Mouse (Mus musculus): ENCODE data around the gene Carmil1.

Gene Carmil1

DNA sequence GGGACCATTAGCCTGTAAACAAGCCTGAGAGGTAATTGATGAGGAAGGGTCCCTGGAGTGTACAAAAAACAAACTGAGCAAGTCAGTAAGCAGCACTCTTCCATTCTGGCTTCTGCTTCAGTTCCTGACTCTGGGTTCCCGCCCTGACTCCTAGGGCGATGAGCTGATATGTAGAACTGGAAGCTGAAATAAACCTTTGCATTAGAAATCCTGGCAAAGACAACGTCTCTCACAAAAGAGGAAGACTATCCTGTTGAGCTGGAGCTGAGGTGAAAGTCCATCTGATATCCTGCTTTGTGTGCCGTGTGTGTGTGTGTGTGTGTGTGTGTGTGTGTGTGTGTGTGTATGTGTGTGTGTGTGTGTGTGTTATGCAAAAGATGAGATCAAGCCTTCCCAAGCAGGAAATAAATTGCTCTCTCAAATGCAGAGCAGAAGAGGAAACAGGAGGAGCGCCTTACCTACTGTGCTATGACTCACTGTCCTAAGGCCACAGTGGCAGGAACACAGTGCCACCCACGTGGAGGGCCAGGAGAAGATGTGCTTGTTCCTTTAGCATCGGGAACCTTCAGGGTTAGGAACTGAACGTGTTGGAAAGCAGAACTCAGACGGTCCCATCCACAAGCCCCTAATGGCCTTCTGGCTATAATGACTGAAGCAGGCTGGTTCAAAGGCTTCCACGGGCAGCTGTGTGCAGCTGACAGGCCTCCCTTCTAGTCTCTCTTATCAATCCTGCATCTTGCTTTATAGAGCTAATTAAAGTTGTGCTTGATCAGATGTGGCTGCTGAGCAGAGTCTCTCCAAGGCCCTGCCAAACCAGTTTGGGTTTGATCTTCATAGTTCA lies 19.6 kb downstream of the Carmil1 start:
- in situ Hi-C loops (cut with MseI, MboI): no loop called here

DNA sequence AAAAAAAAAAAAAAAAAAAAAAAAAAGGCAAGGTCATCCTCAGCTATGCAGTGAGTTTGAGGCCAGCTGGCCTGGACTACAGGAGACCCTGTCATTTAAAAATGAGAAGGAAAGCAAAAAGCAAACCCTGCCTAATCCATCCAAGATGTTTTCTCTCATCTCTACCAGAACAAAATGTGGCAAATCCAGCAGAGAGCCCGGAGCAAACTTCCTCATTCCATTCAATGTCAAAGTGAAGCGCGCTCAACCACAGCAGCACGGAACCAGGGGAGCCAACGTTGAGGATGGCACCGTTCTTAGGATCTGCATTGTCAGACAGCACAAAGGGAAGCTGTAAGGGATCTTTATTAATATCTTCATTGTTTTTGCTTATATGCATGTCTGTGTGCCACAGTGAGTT lies 22.8 kb downstream of the Carmil1 start:
- in situ Hi-C loops (cut with MseI, MboI): no loop called here

DNA sequence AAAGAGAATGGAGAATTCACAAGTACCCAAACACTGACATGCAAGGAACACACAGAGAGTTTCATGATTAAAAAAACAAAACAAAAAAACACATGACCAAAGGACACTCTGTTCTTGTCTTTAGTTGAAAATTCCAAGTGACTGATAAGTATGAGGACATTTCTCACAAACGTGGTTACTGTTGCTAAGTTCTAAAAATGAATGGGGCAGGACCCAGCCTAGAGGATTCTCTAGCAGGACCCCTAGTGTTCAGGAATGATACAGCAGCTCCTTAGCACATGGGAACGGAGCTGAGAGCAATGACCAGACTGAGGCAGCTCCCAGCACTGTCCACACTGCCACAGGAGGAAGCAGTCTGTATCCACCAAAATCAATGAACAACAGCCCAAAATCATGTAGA lies 26.6 kb downstream of the Carmil1 start:
- in situ Hi-C loops (cut with MseI, MboI): no loop called here

DNA sequence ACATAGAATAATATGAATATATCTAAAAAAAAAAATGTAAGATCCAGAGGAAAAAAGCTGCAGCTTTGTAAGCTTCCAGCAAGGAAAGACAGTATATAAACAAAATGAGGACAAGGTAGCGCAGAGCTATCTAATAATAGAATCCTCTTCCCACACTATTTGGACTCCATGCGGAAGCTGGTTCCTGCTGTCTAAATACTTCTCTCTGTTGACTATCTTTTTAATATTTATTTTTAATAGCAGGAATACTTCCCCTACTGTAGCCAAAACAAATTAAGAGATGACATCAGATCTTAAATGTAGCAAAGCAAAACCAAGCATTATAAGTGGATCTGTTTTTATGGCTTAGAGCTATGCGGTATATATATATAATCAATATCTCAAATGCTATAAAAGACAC lies 27.0 kb downstream of the Carmil1 start:
- in situ Hi-C loops (cut with MseI, MboI): no loop called here

DNA sequence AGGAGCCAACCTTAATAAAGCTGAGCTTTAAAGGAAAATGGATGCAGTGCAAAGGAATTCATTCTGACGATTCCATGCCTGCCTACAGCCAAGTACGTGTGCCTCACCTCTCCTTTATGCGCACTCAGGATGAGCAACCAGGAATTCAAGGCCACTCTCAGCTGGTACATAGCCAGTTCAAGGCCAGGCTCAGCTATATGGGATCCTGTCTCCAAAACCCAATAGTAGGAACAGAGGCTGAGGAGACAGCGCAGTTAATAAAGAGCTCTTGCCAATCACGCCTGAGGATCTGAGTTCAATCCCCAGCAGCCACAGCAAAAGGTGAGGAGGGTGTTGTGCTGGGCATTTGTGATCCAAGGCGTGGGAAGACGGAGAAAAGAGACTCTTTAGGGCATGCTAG lies 29.4 kb downstream of the Carmil1 start:
- in situ Hi-C loops (cut with MseI, MboI): no loop called here

DNA sequence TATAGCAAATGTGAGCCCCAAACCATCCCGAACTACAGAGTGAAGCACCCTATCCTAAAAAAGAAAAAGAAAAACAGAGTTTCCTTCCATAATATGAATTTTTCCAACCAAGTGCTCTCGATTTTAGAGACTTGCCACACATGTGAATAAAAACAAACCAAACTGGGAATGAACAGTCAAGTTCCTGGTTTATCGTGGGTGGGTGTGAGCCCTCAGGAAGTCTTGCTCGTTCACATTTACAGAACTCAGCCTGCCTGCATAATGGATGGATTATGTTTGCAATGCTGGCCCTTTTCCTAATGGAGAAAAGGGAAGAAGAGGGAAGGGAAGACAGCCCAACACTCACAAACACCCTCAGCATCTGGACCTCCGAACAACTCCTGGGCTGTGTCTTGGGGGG lies 32.7 kb downstream of the Carmil1 start:
- in situ Hi-C loops (cut with MseI, MboI): no loop called here

DNA sequence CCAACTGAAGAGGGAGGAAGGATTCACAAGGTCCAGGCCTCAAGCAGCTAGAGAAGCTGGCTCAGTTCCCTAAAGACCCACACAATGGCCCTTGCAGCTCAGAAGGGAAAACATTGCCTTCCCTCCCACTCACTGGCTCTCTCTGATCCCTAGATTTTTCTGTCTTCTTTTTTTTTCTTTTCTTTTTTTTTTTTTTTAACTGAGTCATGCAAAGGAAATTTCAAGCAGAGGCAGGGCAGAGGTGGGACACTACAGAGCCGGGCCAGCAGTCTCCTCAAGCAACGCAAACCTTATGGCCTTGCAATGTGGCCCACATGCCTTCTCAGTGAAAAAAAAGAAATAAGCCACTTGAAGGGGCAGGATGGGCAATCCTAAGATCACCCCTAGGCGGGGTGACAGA lies 33.2 kb downstream of the Carmil1 start:
- in situ Hi-C loops (cut with MseI, MboI): no loop called here

DNA sequence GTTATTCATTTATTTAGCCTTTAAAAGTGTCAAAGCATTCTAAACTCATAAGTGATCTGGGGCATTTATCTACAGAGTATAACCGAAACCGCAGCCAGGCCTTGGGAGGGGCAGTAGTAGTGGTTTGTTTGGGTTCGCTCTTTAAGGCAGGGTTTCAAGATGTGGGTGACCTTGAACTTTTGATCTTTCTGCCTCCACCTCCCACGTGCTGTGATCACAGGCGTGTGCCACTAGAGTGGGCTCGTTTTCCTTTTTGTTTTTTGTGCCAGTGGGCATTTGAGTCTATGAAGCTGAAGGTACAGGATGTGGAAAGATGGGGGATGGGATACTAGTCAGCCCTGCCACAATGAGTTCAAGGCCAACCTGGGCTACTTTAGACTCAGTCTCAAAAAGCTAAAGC lies 34.3 kb downstream of the Carmil1 start:
- in situ Hi-C loops (cut with MseI, MboI): no loop called here

DNA sequence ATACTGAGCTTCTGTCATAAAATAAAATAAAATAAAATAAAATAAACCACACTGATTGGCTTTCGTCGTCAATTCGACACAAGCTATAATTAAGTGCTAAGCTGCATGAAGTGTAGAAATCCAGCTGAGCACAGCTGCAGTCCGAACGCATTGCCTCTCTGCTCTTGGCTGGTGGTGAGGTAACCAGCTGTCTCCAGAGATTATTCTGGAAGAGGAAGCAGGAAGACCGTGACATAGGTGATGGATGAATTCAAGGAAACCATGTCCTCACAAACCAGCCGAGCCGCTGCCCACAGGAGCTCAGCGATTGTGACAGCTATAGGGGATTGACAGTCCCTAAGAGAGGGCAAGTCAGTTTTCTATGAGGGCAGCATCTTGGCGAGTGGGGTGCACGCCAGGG lies 36.0 kb downstream of the Carmil1 start:
- in situ Hi-C loops (cut with MseI, MboI): no loop called here

DNA sequence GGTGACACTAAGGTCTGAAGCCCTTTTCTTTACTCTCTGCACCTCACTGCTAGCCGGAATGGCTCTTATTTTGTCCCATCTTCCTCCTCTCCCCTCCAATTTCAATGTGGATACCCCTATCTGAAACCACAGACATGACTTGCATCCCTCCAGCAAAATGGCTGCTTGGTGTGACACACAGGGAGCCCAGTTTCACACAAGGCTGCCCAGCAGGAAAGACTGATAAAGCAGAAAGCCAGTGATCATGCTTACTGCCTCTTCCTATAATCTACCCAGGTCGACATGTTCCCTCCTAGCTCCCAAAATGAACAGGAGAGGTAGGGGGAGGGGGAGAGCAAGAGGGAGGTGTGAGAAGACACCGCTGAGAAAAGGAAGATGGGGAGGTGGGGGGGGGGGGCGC lies 36.6 kb downstream of the Carmil1 start:
- in situ Hi-C loops (cut with MseI, MboI): no loop called here

DNA sequence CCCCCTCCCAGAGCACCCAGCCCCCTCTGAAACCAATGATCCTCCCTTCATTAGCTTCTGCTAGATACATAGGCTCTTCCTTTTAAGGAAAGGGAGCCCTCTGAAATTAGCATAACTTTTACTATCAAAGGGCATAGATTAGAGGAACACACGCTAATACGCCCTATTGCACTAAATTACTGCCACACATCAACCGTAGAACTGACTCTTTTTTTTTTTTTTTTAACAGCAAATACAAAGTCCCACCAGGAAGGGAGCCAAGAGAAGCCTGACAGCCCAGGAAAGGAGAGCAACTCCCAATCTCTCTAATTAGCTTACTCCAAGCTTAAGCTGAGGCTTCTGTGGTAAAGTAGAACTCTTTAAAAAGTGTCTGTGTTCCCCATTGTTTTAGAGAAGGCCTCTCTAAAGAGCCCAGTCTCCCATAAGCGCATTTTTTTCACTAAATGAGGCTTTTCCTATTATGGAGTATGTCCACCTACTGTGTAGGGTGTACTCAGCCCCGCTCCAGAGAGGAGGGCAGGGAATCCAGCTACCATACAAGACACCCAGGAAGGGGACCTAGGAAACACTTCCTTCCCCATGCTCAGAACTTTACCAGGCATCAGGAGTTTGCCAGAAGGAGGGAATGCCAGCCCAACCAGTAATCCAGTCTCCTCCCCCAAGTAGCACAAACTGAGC lies 38.0 kb downstream of the Carmil1 start:
- in situ Hi-C loops (cut with MseI, MboI): no loop called here

DNA sequence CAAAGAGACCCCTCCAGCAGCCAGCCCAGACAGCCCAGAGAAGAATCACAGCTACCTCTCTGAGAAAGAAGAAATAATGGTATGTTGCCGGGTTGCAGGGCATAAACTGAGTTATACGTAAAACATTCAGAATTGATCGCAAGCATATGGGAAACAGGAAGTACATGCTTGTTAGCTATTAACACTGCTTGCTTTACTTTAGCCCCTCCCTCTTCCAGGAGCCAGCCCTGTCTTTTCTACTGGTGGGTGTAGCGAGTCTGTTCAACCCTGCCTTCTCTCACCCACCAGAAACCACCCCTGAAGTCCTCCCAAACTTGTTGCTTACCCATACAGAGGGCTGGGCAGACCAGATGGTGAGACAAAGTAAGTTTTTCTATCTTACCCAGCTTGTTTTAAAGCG lies 39.4 kb downstream of the Carmil1 start:
- in situ Hi-C loops (cut with MseI, MboI): no loop called here

DNA sequence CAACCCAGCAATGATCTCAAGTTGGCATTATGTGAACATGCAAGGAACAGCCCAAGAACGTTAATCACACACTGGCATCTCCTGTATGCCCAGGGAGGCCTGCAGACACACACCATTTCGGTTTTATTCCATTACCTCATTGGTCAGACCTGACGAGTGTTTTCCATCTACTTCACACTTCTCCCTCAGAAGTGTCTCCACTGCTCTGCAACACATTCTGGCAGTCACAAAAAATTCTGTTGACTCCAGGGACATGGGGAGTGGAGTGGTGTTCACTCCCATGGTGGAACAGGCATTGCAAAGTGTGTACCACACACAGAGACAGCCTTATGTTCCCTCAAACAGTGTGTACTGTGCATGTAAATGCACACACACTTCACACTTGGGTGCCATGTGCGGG lies 40.2 kb downstream of the Carmil1 start:
- in situ Hi-C loops (cut with MseI, MboI): no loop called here

DNA sequence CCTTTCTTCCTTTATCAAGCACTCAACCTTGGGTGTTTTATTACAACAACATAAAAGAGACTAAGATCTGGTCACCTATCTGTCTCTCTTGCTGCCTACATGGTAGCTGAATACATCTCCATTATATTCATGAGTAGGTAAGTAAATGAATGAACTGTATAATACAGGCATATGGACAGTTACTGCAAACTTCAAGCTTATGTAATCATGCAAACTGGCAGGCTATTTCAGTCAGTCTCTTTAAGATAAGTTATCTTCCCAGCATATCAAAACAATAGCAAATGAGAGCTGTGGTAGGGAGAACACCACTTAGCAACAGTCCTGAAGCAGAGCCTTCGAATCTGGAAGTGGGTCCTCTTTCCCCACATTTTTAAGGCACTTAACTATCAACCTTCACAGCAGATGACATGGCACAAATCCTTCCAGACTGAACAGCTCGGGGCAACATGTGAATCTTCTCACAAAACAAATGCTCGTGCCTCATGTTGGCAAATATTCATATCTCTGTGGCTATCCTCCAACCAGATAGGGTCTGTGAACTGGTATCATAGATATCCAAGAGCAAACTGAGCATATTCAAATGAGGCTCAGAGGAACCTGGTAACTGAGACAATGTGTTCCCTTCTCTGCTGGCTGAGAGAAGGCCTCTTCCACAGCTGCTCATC lies 42.0 kb downstream of the Carmil1 start:
- in situ Hi-C loops (cut with MseI, MboI): no loop called here

DNA sequence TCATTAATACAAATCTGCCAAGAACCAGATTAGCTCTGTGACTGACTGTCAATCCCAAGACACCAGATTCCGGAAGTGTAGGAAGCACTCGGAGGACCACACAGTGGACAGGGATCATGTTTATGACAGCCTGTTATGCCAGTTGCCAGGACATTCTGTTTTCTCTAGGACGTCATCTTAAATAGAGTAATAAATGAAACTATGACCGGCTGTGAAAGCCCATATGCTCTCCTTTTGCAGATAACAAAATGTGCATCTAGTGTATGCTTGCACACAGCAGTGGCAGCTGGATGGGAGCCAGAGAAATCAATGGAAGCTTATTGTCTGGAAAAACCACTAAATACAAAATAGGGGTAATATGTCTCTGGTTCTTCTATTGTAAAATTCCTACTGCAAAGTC lies 43.9 kb downstream of the Carmil1 start:
- in situ Hi-C loops (cut with MseI, MboI): no loop called here

DNA sequence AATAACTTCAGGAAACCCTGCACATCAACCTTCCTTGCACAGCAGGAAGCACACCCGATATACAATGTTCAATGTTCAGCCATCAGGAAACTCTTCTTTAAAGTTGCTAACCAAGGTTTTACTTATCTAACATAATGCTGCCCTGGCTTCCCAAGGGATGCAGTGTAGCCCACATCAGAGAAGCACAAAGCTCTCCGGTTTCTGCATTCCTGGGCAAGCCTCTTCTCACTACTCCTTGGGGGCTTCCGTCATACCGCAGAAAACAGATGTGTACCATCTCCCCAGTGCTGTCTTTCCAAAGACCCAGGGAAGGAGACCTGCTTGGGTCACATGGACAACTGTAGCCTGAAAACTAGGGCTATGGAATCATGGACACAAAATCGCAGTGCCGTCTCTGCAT lies 47.8 kb downstream of the Carmil1 start:
- in situ Hi-C loops (cut with MseI, MboI): no loop called here

DNA sequence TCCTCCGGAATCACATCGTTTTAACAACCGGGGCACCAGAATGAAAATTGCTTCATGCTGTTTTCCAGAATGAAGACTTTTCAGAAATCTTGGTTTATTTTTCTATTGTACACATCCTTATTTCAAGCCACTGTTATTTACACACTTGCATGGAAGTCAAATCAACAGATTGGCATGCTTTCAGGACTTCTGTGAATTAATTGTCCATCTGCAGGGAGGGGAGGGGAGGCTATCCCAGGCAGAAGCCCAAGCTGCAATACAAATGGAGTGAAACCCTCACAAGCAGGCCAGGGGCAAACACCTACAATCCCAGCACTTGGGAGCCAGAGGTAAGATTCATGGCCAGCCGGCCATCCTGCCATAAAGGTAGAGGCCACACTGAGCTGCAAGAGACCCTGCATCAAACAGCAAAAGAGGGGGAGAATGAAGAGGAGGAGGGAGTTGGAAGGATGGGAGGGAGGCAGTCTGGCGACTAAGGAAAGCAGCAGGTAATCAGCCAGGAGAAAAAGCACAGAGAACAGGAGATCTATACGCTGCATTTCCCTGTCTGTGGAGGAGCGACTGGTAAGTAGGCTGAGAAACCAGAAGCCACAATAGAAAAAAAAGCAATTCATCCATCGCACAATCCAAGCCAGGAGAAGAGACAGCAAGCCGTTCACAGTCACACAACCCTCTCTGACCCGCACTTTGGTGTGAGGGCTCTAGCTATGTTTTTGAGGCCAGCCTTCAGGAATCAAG lies 48.7 kb downstream of the Carmil1 start:
- in situ Hi-C loops (cut with MseI, MboI): no loop called here

DNA sequence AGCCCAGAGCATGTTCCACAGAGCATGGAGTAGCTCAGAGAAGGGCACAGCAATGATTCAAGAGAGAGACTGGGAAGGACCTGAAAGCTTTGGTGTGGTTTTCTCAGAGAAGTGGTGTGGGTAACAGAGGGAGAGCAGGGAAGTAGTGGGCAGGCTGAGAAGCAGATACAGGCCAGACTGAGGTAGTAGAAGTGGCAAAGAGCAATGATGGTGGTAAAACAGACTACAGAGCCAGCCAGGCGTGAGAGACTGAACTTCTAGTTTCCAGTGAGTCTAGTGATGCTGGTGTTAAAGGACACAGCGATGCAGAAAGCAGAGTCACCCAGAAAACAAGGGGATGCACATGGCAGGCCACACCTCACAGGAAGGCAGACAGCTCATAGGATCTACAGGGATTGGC lies 49.4 kb downstream of the Carmil1 start:
- in situ Hi-C loops (cut with MseI, MboI): no loop called here

DNA sequence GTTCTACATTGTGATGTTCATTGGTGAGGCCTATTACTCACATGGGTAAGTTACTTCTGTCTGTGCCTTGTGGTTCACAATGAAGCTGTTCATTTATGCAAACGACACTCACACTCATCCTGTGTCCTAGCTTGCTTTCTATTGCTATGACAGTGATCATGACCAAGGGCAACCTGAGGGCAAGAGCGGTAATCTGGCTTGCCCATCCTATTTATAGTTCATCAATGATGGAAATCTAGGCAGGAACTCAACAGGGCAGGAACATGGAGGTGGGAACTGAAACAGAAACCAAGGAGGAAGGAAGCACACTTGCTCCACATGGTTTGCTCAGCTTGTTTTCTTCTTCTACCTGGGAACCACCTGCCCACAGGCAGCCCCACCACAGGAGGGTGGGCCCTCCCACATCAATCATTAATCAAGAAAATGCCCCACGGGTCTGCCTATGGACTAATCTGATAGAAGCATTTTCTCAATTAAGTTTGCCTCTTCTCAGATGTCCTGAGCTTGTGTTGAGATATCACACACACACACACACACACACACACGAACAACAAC lies 50.0 kb downstream of the Carmil1 start:
- in situ Hi-C loops (cut with MseI, MboI): no loop called here

DNA sequence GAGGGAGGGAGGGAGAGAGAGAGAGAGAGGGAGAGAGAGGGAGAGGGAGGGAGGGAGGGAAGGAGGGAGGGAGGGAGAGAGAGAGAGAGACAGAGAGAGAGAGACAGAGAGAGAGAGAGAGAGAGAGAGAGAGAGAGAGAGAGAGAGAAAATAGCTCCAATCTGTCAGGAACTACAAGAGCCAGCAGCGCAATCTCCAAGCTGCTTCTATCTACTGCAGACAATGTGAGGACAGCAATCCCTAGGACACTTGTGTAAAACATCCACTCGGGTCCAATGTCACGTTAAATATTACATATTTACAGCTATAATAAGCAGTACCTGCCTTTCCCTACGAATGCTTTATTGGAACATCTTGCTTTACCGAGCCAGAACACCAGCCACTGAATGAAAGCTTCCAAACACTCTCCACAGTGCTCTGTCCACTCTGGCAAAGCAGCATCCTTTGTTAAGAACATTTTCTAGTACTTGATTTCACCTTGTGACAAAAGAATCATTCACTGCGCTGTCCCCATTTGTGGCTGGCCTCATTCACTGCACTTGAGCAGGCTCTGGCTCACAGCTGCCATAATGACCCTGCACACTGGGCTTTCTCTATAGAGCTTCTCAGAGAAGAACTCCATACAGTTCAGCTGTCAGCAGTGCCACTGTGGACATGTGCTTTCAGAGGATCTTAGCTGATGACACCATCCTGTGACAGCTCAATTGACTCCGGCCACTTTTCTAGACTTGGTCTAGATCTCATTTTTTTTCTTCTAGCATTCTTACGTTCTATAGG lies 57.0 kb downstream of the Carmil1 start:
- in situ Hi-C loops (cut with MseI, MboI): no loop called here

DNA sequence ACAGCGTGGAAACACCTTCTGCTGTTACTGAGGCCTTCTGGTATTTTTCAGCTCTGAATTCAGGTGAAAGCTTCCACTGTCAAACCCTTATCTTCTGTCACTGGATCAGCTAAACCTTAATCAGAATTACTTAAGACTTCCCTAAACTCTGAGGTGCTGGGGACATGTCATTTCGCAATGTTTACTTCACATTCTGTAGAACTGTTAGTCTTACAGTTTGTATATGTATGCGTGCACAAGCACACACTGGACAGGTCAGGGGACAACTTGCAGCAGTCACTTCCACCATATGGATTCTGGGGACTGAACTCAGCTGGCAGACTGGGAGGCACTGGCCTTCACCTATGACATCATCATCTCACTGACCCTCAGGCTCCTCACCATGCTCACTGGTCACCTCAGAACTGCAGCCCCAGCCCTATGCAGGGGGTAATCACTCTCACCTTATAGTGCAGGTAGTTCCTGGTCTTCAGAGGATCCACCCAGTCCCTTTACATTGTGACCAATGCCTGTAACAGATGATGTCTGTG lies 60.1 kb downstream of the Carmil1 start:
- in situ Hi-C loops (cut with MseI, MboI): no loop called here
